Mouse (Mus musculus) erythroblast, embryonic 14.5 days (primary cell): ENCODE results near the gene Bicc1.

Experiments
- GATA1 ChIP-seq: IDR thresholded peaks from 2 replicates; pipeline ENCODE4 v1.6.1; 2012; ENCODE audit warnings: low read length, inconsistent platforms, mixed read lengths
- TAL1 ChIP-seq: IDR thresholded peaks from 3 replicates; pipeline ENCODE4 v1.6.1; 2012; ENCODE audit warnings: low read length, inconsistent platforms, mixed read lengths

DNA sequence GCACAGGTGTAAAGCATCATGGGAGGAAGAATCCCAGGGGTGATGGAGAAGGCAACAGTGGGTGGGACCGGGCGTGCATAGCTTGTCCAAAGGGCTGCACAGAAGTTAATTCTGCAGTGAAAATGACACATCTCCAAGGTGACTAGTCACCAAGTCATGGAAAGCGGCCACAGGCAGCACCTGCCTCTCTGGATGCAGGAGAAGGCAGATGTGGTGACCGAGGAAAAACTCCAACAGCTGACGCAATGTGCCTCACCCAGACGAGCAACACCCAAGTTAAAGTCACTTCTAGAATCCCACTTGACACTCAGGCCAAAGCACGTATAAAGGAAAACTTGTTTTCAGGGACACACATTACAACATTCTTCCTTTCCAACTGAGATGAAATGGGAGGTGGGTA lies 177.3 kb downstream of the Bicc1 start:
- no peak for TF ChIP-seq GATA1
- TF ChIP-seq TAL1, result no peak
